Mouse (Mus musculus): ENCODE results near the gene Gatad2a.
A peak's percentile ranks its signal among the peaks of the same experiment; 100 is the strongest.
"Not testable (repeated sequence)": the region's sequence is repeated elsewhere in the genome, so short reads cannot be mapped to it uniquely, and the experiment has no call there.

Gatad2a gene

DNA sequence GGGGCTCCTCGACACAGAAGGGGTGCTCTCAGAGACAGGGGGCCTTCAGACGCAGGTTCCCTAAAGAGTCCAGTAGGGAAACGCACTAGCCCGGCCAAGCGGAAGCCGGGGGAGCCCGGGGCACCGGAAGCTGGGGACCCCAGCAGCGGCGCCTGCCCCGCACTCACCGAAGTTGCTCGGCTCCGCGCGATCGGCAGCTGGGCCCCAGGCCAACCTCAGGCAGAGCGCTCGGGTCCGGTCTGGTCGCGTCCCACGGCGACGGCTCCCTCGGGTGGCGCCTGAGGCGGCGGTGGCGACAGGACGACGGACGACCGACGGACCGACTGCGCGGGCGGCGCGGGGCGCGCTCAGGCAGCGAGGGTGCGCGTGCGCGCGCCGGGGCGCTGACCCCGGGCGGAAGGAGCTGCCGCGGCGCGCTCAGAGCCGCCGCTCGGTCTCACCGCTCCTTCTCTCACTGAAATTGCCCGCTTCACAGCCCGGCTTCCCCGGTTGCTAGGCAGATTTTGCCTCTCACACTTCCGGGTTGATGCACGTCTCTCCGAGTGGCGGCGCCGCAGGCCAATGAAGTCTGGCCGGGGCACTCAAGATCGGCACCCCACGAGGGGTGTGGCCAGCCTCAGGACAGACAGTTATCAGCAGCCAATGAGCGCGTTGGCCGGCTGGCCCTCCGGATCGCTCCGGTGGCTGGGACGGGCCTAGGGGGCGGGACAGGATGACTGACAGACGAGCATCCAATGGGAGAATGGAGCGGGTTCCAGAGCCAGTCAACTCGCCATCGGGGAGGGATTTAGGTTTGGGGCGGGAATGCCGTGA lies at the start of gene Gatad2a:
Gatad2a (minus strand) TSS at position 609 of the 813 bp plus-strand sequence.
- DNase-seq (ENCODE audit: low spot score in 2 of 2): peak; percentile 100

DNA sequence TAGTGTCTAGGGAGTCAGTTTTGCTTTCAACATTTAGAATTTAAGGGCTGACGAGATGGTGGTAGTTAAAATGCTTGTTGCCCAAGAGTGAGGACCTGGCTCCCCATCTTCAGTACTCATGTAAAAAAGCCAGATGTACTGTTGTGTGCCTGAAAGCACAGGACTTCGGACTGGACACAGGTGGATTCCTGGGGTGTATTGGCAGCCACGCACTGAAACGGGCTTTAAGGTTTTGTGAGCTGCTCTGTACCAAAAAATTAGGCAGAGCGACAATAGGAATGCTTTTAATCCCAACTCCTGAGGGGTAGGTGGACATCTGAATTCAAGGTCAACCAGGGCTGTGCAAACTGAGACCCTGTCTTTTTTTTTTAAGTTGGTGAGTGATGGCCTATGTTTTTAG lies 47.8 kb upstream of the Gatad2a start:
- no peak for DNase-seq (ENCODE audit: low spot score in 2 of 2)

DNA sequence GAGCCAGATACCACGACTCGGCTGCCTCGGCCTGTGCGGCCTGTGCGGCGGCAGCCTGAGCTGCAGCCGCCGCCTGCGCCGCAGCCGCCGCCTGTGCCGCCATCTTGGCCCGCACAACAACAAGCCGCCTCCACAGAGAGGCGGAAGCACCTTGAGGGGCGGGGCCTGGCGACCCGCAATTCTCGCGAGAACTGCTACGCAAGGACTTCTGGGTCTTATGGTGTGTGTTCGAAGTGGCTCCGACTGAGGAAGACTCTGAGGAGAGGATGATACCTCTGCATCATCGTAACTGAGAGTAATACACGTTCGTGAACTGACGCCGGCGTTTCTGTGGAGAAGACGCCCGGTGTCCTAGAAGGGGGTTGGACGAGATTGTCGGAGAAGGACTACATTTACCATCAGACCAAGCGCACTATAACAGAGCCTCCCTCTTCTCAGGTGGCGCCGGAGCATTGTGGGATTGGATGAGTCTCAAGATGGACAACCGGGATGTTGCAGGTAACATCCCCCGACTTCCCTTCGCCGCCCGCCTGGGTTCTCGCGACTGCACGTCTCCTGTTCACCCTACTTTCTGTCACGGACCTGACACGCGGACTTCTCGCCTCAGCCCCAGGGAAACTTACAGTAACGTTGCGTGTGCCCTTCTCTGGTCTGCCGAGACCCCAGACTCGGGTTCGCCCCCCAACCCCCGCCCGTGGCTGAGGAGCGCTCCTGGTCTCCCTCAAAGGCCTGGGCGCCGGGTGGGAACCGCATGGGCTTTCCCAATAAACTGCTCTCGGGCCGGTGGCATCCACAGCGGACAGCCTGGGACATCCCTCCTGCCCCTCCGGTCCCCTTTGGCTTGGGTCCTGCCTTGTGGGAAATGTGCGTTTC lies 46.6 kb upstream of the Gatad2a start, which contains the start of the genes Mau2 and Sugp1:
Mau2 (minus strand) TSS at position 152 of the 873 bp plus-strand sequence.
Sugp1 (plus strand) TSS at position 231 of the 873 bp plus-strand sequence.
- peak; percentile 94 to 97 for DNase-seq (ENCODE audit: low spot score in 2 of 2)

DNA sequence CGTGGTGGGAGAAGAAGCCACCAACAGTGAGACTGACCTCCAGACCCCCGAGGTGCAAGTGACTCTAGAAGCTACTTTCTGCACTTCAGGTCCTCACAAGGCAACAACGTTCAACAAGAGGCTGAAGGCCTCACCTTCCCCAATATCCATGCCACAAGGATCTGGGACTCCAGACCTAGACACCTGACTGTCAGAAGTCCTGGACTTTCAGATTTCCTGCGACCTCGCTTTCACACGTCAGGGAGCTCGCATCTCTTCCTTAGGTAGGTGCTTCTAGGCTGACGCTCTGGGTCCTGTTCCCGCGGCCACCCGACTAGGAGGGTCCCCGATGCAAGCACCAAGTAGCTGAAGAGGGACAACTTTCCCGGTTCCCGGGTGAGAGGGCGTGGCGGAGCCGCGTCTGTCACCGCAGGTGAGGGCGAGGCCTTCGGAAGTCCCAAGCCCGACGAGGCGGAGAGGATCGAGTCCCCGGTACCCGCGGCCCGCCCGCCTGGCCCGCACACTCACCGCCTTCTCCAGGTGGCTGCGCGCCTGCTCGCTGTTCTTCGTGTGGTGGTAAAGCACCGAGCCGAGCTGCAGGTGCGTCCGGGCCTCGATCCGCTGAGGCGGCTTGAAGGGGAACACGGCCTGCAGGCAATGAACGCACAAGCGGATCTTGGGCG lies 45.8 kb upstream of the Gatad2a start:
- DNase-seq (ENCODE audit: low spot score in 2 of 2): peak in 1 of 2 experiments; percentile 26

DNA sequence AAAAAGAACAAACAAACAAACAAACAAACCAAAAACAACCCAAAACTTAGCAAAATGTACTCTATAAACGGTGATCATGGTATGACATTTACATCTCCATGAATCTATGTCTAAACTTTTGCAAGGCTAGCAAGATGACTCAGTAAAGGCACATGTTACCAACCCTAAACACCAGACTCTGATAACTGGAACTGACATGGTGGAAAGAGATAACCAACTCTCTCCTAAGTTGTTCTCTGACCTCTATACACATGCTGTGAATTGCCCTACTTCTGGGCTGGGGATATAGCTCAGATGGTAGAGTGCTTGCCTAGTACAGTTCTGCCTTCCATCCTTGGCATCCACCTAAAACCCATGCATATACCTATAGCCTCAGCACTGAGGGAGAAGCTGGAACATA lies 41.8 kb upstream of the Gatad2a start:
- no peak for DNase-seq (ENCODE audit: low spot score in 2 of 2)

DNA sequence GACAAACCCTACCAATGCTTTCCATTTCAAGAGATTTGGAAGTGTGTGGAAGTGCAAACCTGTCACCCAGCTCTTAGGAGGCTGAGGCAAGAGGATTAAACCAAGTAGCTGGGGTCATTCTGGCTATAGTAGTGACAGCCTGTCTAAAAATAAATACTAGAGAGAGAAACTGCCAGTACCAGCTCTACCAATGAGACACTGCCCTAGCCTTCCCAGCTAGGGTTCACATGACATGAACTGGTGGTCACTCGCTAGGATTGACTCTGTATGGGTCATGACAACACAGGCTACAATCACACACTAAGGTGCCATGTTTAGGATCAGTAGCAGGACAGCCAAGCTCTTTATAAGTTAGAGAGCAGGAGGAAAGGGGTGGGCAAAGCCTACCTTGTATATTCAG lies 34.1 kb upstream of the Gatad2a start:
- no peak for DNase-seq (ENCODE audit: low spot score in 2 of 2)

DNA sequence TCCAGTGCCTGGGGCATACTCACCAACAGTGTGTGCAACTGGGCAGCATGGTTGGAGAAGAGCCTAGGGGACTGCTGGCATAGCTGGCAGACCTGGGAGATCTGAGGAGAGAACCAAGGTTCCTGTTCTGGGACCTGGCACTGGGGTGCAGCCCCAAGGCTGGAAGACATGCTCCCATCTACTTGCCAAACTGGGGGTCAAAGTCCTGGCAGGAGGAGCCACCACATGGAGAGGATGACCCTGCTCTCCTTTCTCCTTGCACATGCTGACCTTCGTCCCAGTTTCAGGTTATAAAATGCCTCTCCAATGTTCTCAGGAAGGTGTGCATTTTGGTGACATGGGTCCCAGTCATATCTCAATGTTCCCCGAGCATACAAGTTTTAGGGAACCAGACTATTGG lies 30.0 kb upstream of the Gatad2a start:
- DNase-seq (ENCODE audit: low spot score in 2 of 2): no peak

DNA sequence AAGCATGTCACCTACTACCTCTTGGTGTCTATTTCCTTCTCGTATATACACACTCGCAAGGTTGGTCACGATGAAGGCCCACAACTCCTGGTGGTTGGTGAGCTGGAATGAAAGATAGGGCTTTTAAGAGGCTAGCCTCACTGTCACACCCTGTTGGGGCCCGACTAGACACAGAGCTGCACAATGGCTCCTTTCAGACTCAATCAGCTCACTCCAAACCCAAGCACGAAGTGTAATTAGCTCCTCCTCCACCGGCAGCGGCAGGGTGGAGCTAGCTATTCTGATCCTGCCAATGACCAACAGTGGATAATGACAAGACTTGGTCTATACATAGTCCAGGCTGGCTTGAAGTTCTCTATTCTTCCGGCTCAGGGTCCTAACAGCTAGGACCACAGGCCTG lies 27.4 kb upstream of the Gatad2a start:
- DNase-seq (ENCODE audit: low spot score in 2 of 2): no peak

DNA sequence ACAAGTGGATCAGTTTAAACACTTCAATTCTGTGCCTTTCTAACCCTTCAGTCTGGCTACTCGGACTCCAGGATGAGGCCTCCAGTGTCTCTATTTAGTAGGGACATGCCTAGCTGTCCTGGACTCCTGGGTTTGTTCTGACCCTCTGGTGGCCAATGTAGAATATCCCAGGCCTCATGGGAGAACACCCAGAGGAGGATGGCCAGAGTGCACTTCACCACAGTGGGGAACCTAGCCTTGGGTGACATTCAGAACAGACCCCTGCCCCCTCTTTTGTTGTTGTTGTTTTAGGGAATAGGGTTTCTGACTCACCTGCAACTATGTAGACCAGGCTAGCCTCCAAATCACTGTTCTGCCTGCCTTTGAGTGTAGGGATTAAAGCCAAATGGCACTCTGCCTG lies 18.8 kb upstream of the Gatad2a start:
- DNase-seq (ENCODE audit: low spot score in 2 of 2): no peak

DNA sequence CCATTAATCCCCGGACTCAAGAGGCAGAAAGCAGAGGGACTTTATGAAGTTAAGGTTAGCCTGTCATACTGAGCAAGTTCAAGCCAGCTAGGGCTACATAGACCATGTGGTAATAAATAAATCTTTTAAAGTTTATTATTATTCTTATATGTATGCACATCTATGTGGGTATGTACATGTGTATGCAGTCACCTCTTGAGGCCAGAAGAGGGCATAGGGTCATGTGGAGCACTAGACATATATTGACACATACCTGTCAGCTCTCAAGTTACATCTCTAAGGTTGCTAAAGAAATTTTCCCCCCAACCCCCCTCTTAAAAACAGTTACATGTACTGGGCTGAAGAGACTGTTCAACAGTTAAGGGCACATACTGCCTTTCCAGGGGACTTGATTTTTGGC lies 16.6 kb upstream of the Gatad2a start:
- no peak for DNase-seq (ENCODE audit: low spot score in 2 of 2)

DNA sequence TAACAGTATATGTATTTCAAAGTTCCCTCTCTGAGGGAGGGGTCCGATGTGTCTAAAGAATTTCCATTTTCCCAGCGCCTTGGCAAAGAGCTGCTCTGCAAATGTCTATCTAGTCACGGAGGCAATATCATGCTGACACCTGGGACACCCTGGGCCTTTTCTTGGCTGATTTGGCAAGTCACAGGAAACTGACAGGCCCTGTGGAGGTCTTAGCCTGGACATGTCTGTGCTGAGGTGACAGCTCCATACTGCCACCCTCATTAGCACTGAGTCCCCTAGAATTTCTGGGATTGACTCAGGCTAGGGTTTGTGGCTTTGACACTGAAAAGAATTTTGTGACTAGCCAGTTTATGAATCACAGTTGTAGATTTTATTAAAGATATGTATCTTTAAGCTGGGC lies 16.2 kb upstream of the Gatad2a start:
- DNase-seq (ENCODE audit: low spot score in 2 of 2): no peak

DNA sequence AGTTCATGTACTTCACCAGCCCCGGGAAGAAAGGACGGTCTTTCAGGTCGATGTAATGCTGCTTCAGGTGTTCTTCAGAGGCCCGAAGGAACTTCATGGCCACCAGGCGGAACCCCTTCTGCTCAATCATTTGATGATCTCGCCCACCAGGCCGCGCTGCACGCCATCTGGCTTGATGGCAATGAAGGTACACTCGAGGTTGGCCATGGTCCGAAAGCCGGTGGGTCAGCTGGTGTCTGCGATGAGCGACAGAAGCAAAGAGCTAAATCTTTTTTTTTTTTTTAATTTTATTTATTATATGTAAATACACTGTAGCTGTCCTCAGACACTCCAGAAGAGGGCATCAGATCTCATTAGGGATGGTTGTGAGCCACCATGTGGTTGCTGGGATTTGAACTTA lies 14.6 kb upstream of the Gatad2a start:
- not testable (repeated sequence) for DNase-seq (ENCODE audit: low spot score in 2 of 2)

DNA sequence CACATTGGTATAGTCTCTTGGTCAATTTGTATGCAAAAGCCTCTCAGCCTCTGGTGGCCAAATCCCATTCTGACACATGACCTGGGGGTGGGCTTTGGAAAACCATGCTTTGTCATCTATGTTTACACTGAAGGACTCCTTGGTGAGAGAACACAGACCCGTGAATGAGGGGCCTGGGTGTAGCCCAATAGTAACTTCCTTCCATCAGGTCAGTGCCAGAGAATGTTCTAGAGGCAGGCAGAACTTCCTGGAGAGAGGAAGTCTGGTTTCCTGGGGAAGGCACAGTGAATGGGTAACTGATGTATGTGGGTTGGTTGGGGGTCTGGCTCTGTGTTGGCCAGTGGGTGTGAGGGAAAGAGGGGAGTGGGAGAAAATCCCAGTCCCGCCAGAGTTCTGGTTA lies 9.0 kb upstream of the Gatad2a start:
- no peak for DNase-seq (ENCODE audit: low spot score in 2 of 2)

DNA sequence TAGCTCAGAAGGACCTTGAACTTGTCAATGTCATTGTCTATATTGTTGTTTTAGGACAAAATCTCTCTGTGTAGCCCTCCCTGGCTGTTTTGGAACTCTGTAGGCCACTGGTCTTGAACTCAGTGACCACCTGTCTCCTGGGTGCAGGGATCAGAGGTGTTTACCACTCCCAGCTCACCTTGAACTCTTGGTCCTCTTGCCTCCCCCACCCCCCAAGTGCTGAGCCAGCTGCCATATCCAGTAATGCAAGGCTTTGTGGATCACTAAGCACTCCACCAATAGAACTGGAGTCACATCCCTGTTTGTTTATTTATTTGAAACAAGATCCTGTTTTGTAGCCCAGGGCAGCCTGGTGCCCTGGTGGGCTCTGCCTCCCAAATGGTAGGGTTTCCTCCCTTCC lies 8.2 kb upstream of the Gatad2a start:
- no peak for DNase-seq (ENCODE audit: low spot score in 2 of 2)

DNA sequence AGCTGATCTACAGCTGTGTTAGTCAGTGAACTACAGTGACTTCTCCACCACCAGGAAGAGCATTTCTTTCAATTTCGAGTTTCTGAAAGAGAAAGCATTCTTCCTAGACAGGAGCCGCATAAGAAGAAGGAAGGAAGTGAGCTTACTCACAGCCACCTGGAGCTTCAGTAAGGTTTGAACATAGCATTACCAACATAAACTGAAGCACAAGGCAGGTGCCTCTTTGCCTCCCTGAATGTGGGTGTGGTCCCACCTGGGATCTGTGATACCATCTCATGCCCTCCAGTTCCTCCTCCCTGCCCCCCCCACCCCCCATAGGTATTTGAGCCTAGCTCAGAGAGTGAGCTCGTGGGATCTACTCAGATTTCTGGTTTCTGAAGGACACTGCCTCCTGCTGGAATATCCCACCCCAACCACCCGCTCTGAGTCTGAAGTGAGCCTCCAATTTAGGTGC lies 7.0 kb upstream of the Gatad2a start:
- DNase-seq (ENCODE audit: low spot score in 2 of 2): no peak

DNA sequence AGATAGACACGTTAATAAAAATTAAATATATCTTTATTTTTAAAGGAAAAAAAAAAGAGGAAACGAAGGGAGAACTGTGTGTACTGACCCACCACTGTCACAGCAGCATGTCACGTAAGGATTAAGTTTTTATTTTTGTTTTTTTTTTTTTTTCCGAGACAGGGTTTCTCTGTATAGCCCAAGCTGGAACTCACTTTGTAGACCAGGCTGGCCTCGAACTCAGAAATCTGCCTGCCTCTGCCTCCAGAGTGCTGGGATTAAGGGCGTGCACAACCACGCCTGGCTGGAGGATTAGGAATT lies 5.7 kb upstream of the Gatad2a start:
- DNase-seq (ENCODE audit: low spot score in 2 of 2): not testable (repeated sequence)

DNA sequence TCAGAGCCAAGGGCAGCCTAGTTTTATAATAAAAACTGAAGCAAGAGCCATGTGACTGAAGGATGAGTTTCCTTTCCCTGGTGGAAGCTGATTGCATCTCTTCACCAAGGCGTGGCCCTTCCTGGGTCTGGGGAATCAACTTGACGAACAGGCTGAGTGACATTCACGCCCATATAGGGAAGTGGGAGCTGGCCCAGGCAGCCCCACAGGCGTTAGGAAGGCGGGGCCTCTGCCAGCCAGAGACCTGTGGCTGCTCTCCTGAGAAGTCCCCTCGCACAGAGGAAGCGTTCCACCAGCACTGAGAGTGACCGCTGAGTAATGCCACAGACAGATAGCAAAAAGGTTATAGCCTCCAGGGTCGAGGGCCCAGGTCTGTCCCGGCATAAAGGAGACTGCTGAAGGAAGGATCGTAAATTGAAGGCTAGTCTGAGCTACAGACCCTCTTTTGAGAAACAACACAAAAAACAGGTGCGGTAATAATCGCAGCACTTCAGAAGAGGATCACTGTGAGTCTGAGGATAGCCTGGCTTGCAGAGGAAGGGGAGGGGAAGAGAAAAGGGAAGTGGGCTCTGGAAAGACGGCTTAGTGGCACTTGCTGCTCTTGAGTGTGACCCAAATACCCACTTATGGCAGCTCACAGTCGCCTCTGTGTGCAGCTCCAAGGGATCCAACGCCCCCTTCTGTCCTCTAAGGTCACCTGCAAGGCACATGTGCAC lies 5.2 kb upstream of the Gatad2a start:
- peak in 1 of 2 experiments; percentile 34 for DNase-seq (ENCODE audit: low spot score in 2 of 2)

DNA sequence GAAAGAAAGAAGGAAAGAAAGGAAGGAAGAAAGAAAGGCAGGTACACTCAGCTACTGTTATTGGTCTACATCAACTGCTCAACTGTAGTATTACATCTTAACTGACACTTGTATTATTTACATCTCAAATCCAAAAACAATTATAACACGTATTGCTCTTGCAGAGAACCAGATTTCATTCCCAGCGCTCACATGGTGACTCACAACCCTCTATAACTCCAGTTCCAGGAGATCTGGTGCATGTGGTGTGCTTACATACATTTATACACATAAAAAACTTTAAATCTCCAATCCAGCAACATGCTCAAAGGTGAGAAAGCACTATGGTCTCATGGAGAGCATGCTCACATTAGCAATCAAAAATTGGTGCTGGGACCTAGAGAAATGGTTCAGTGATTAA lies 4.0 kb upstream of the Gatad2a start:
- DNase-seq (ENCODE audit: low spot score in 2 of 2): no peak

DNA sequence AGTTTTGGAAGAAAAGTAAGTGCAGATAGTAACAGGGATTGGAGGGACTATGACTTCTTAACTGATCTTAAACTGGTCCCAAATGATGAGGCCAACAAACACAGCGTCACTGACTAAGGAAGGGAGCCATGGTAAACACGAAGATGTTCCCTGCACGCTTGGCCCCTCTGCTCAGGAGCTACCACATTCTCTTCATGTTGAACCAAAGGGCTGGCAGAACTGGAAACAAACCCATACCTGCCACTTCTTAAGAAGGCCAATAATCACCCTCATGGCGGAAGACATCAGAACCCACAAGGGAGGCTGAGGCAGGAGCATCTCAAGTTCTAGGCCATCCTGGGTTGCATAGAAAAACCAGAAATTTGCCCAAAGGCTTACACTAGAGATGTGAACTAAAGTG lies 3.1 kb upstream of the Gatad2a start:
- DNase-seq (ENCODE audit: low spot score in 2 of 2): no peak

DNA sequence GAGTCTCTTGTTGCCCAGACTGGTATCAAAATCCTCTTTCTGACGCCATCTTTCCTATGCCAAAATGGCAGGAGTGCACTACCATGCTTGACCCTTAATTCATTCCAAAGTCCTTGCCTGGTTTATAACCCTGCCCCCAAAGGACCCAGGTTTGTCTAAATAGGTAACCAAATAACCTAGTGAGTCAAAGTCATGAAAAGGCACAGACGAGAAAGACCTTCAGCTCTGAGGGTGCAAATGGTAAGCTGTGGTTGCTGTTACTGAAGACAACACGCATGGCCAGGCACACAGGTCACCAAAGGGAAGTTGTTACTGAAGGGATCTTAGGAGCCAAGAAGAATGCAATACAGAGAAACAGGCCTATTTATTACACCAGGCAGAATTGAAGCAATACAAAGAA lies 2.5 kb upstream of the Gatad2a start:
- no peak for DNase-seq (ENCODE audit: low spot score in 2 of 2)

DNA sequence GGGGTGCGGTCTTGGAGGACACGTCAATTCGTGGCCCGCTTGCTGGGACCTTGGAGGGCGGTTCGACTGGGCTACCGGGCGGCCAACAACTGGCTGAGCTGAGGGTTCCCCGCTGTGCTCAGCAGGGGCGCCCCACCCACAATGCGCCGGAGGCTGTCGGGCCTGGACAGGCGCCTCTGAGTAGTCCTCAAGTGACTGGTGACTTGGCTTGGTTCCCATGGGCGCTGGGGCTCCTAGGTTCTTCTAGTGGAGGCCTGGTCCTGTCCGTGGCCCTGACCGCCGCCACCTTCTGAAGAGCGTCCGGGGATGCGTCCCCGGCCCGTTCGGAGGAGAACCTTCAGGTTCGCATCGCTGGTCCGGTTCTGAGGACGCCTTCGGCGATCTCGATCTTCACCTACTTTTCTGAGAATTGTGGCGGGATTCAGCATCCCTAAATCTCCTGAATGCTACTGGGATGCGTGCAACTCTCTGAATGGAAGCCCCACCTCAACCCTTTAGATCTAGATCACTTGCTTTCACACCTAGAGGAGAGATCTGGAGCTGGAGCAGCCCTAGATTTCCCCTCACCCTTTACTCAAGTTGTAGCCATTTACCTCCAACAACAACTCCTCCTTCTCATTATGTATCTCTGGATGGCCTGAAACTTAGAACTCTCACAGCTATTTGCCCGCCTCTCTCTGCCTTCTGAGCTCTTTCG lies 553 bp upstream of the Gatad2a start:
- DNase-seq (ENCODE audit: low spot score in 2 of 2): no peak

All from right cerebral cortex, adult 2 months (tissue).